Comparison of ENCODE assay signal across 8 mouse cellular contexts in the genomic region with DNA sequence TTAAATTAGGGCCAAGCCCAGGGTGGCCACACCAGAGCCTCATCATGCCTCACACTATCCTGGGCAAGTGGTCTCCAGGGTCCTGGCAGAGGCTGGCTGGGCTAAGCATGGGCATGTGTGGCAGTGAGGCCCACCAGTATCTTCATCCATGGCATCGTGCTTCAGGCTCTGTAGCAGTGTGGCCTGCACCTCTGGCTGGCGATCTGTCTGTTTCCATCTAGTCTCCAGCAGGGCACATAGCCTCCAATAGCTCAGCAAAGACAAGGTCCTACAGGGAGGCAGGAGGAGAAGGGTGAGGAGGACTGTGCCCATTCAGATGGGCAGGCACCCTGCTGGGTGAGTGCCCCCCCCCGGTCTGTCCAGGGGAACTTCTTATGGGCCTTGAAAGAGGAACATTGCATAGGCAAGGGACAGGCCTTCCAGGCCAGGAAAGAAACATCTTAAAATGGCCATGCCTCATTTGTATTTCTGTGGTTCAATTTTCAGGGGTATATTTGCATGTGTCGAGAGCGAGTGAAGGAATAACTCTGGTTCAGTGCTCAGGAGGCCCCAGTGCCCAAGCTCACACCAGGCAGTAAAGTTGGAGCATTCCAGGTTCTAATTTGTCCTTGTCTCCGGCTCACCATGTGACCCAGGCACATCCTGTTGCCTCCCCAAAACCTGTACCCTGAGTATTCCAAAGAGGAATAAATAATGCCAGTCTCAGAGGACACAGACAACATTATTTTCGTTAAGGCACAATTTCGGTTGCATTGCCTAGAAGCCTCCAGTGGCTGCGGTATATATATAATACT.
DNase-seq lines count a peak whose midpoint lies in the region; ATAC-seq and TF ChIP-seq lines count a peak whose summit lies in the region.

No protein-coding gene starts in this region.

- H3K4me3 ChIP-seq in heart, embryonic 12.5 days = 0 out of 2 replicates have a peak overlapping the region, but pooled peaks have one; percentile 1
- H3K4me3 ChIP-seq in heart, embryonic 10.5 days = no peak overlapping the region
- H3K4me3 ChIP-seq in kidney, embryonic 16.5 days (ENCODE audit: low read length) = peak overlapping the region; percentile 91
- H3K4me3 ChIP-seq in stomach, postnatal 0 days (ENCODE audit: low read depth, low read length) = peak overlapping the region; percentile 91

- ATAC-seq in heart, embryonic 12.5 days (ENCODE audit: insufficient number of reproducible peaks, low FRiP score) = no peak
- ATAC-seq in kidney, embryonic 16.5 days (ENCODE audit: low FRiP score, low TSS enrichment) = no peak
- no peak for ATAC-seq in stomach, postnatal 0 days (ENCODE audit: low FRiP score, low TSS enrichment)

- H3K36me3 ChIP-seq in heart, embryonic 12.5 days = peaks cover 8% of the 10 kb centered on the region; the same call in 1 of the 2 replicates
- H3K36me3 ChIP-seq in heart, embryonic 10.5 days = no peaks in the 10 kb centered on the region
- H3K36me3 ChIP-seq in kidney, embryonic 16.5 days (ENCODE audit: insufficient read depth, low read length) = peaks cover 21% of the 10 kb centered on the region
- no peaks in the 10 kb centered on the region for H3K36me3 ChIP-seq in stomach, postnatal 0 days (ENCODE audit: control insufficient read depth, insufficient read depth, low read length)

- no peak overlapping the region for H3K27ac ChIP-seq in heart, embryonic 12.5 days (ENCODE audit: poor library complexity, severe bottlenecking)
- no peak overlapping the region for H3K27ac ChIP-seq in heart, embryonic 10.5 days
- H3K27ac ChIP-seq in kidney, embryonic 16.5 days (ENCODE audit: low read length) = 0 out of 2 replicates have a peak overlapping the region, but pooled peaks have one; percentile 27
- H3K27ac ChIP-seq in stomach, postnatal 0 days (replicated peaks) = no peak overlapping the region

- no peak for TF ChIP-seq CTCF in stomach, postnatal 0 days (IDR thresholded peaks at IDR 0.05; ENCODE audit: low read depth)

- H3K4me1 ChIP-seq in heart, embryonic 12.5 days (replicated peaks) = peaks cover 11% of the 10 kb centered on the region
- peaks cover 24% of the 10 kb centered on the region for H3K4me1 ChIP-seq in heart, embryonic 10.5 days
- peaks cover 62% of the 10 kb centered on the region for H3K4me1 ChIP-seq in kidney, embryonic 16.5 days (ENCODE audit: insufficient read depth, low read length)
- peaks cover 12% of the 10 kb centered on the region for H3K4me1 ChIP-seq in stomach, postnatal 0 days (replicated peaks; ENCODE audit: control insufficient read depth, insufficient read depth)

- H3K9ac ChIP-seq in heart, embryonic 12.5 days = 0 out of 2 replicates have a peak overlapping the region, but pooled peaks have one; percentile 16
- peak overlapping the region; percentile 58 for H3K9ac ChIP-seq in kidney, embryonic 16.5 days (replicated peaks; ENCODE audit: low read length)
- peak overlapping the region; percentile 23 for H3K9ac ChIP-seq in stomach, postnatal 0 days (ENCODE audit: low read length)

- no peak for DNase-seq in heart, embryonic 10.5 days (ENCODE audit: low spot score)
- DNase-seq in right cerebral cortex, postnatal 14 days = peak; percentile 10
- no peak for DNase-seq in right cerebral cortex, postnatal 10 days (ENCODE audit: low spot score in 2 of 2)
- no peak for DNase-seq in stomach, postnatal 0 days (ENCODE audit: low spot score)
- DNase-seq in frontal cortex, postnatal 36 days (ENCODE audit: low spot score in 2 of 2) = no peak
- DNase-seq in layer of hippocampus, adult 18-20 months (ENCODE audit: low spot score in 2 of 2) = no peak

- TF ChIP-seq EP300 in stomach, postnatal 0 days (optimal IDR thresholded peaks at IDR 0.05) = no peak

- H3K9me3 ChIP-seq in heart, embryonic 12.5 days (replicated peaks) = no peaks in the 10 kb centered on the region
- no peaks in the 10 kb centered on the region for H3K9me3 ChIP-seq in heart, embryonic 10.5 days
- H3K9me3 ChIP-seq in kidney, embryonic 16.5 days (ENCODE audit: low read length) = no peaks in the 10 kb centered on the region
- H3K9me3 ChIP-seq in stomach, postnatal 0 days (ENCODE audit: control insufficient read depth, low read length) = no peaks in the 10 kb centered on the region

- 81% methylated on average over 9 of the region's 9 CpGs for WGBS in heart, embryonic 12.5 days
- WGBS in heart, embryonic 10.5 days = 85% methylated on average over 9 of the region's 9 CpGs
- 75% methylated on average over 9 of the region's 9 CpGs for whole genome bisulfite sequencing in kidney, embryonic 16.5 days
- 83% methylated on average over 9 of the region's 9 CpGs for WGBS in stomach, postnatal 0 days

- peaks cover 83% of the 10 kb centered on the region for H3K27me3 ChIP-seq in heart, embryonic 12.5 days (replicated peaks)
- H3K27me3 ChIP-seq in heart, embryonic 10.5 days (ENCODE audit: insufficient read depth, poor library complexity, severe bottlenecking) = peaks cover 97% of the 10 kb centered on the region
- H3K27me3 ChIP-seq in kidney, embryonic 16.5 days (ENCODE audit: insufficient read depth, low read length) = no peaks in the 10 kb centered on the region
- no peaks in the 10 kb centered on the region for H3K27me3 ChIP-seq in stomach, postnatal 0 days (ENCODE audit: control insufficient read depth, insufficient read depth, low read length)

- H3K4me2 ChIP-seq in heart, embryonic 12.5 days = peak overlapping the region; percentile 5; the same call in 1 of the 2 replicates
- H3K4me2 ChIP-seq in kidney, embryonic 16.5 days (replicated peaks; ENCODE audit: low read depth, low read length) = peak overlapping the region; percentile 58
- H3K4me2 ChIP-seq in stomach, postnatal 0 days (replicated peaks; ENCODE audit: low read depth) = peak overlapping the region; percentile 82

Comparison
In these comparisons a context has a peak if more than half of its experiments do, and no peak if none do; other contexts are left out.
1. H3K4me2 ChIP-seq: peak in every context shown above with its lines; median percentile 82 in stomach, postnatal 0 days; 58 in kidney, embryonic 16.5 days; 5 in heart, embryonic 12.5 days.